Mouse (Mus musculus): ENCODE measurements at regions not wholly inside any gene's neighbourhood (a gene's known extent, or its start where the extent isn't known, plus 50 kb on each side); places are given as distances from the start of the nearest gene placed in this dataset.

DNA sequence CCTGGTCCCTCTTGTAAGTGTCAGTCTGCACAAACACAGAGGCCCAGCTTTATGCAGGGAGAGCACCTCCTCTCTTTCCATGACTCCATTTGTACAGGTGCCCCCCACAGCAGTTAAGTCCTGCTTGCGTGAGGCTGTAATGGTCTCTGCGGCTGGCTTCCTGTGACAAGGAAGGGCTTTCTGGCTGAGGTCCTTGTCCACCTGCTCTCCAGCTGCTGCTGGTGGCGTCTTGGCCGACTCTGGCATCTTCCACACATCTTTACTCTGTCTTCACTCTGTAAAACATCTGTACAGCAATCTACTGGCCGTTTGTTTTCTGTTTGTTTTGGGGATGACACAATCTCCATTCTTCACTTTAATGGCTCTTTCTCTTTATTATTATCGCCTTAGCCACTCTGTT, 60.8 kb downstream of the Rpusd4 start:
- H3K9me3 ChIP-seq (ENCODE audit: control insufficient read depth, low read length): no peaks in the 10 kb centered on the region
- H3K4me3 ChIP-seq (replicated peaks; ENCODE audit: low read length): no peak overlapping the region
- H3K4me2 ChIP-seq (ENCODE audit: low read length): no peak overlapping the region
- no peak overlapping the region for H3K9ac ChIP-seq (replicated peaks; ENCODE audit: low read depth, low read length)
- no peaks in the 10 kb centered on the region for H3K36me3 ChIP-seq (ENCODE audit: control insufficient read depth, insufficient read depth)
- H3K27ac ChIP-seq (ENCODE audit: low read length): no peak overlapping the region
- H3K27me3 ChIP-seq (replicated peaks; ENCODE audit: control insufficient read depth, insufficient read depth, low read length): no peaks in the 10 kb centered on the region
- peaks cover 23% of the 10 kb centered on the region for H3K4me1 ChIP-seq (replicated peaks; ENCODE audit: control insufficient read depth, insufficient read depth, low read length)
- no peak for ATAC-seq
- 77% methylated on average over 6 of the region's 6 CpGs for WGBS

GRCm38 (mm10) chr9:35330386-35330785, 62.7 kb downstream of the Rpusd4 start:
- H3K4me2 ChIP-seq (ENCODE audit: low read length): no peak overlapping the region
- peaks cover 36% of the 10 kb centered on the region for H3K4me1 ChIP-seq (replicated peaks; ENCODE audit: control insufficient read depth, insufficient read depth, low read length)
- no peak overlapping the region for H3K9ac ChIP-seq (replicated peaks; ENCODE audit: low read depth, low read length)
- H3K4me3 ChIP-seq (replicated peaks; ENCODE audit: low read length): no peak overlapping the region
- H3K27ac ChIP-seq (ENCODE audit: low read length): peak overlapping the region; percentile 5; the same call in 1 of the 2 replicates
- WGBS: 75% methylated on average over 2 of the region's 2 CpGs
- H3K9me3 ChIP-seq (ENCODE audit: control insufficient read depth, low read length): no peaks in the 10 kb centered on the region
- no peaks in the 10 kb centered on the region for H3K36me3 ChIP-seq (ENCODE audit: control insufficient read depth, insufficient read depth)
- H3K27me3 ChIP-seq (replicated peaks; ENCODE audit: control insufficient read depth, insufficient read depth, low read length): no peaks in the 10 kb centered on the region
- no peak for ATAC-seq

GRCm38 (mm10) chr9:35331241-35331680, 63.6 kb downstream of the Rpusd4 start:
- Histone ChIP-seq H3K9ac (replicated peaks; ENCODE audit: low read depth, low read length) (no peak overlapping the region), H3K4me2 (ENCODE audit: low read length) (no peak overlapping the region), H3K27me3 (replicated peaks; ENCODE audit: control insufficient read depth, insufficient read depth, low read length) (no peaks in the 10 kb centered on the region), H3K9me3 (ENCODE audit: control insufficient read depth, low read length) (no peaks in the 10 kb centered on the region), H3K4me3 (replicated peaks; ENCODE audit: low read length) (no peak overlapping the region), H3K27ac (ENCODE audit: low read length) (peak overlapping the region; percentile 25), H3K36me3 (ENCODE audit: control insufficient read depth, insufficient read depth) (no peaks in the 10 kb centered on the region), H3K4me1 (replicated peaks; ENCODE audit: control insufficient read depth, insufficient read depth, low read length) (peaks cover 45% of the 10 kb centered on the region)
- peak; percentile 85 for ATAC-seq
- WGBS: 6% methylated on average over 7 of the region's 7 CpGs

DNA sequence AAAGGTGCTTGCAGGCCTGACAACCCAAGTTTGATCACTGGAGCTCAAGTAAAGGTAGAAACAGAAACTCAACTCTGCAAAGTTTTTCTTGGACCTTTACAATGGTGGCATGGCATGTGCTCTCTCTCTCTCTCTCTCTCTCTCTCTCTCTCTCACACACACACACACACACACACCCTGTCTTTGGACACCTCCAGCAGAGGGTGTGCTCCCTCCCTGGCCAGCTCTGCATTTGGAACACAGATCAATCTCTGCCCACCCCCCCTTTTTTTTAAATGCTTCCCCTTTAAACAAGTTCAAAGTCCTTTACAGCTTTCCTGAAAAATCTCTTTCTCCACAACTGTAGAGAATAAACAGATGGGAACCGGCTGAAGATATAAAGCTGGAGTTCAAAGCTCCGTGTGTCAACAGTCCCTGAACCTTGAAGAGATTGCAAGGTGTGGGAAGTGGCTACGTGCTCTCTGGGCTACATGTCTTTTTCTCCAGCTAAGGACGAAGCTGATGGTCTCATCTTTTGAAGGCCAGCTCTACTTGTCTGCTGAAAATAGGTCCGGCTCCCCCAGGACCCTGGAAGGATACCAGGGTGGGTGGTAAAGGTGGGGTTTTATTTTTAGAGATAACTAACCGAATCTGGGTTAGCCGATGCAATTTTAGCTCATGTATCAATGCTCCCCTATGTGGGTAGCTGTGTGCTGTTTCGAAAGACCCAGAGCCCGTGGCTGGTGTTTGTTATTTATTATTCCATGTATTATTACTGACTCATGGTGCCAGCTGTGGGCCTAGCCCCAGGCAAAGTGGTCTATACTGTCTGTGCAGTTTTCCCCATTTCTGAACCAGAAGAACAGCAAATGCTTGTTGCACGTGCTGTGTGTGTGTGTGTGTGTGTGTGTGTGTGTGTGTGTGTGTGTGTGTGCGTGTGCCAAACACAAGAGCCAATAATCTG, 65.3 kb downstream of the Rpusd4 start:
- Histone ChIP-seq H3K4me2 (ENCODE audit: low read length) (no peak overlapping the region), H3K27me3 (replicated peaks; ENCODE audit: control insufficient read depth, insufficient read depth, low read length) (no peaks in the 10 kb centered on the region), H3K9me3 (ENCODE audit: control insufficient read depth, low read length) (no peaks in the 10 kb centered on the region), H3K4me3 (replicated peaks; ENCODE audit: low read length) (no peak overlapping the region), H3K27ac (ENCODE audit: low read length) (no peak overlapping the region), H3K4me1 (replicated peaks; ENCODE audit: control insufficient read depth, insufficient read depth, low read length) (peaks cover 51% of the 10 kb centered on the region), H3K36me3 (ENCODE audit: control insufficient read depth, insufficient read depth) (no peaks in the 10 kb centered on the region), H3K9ac (replicated peaks; ENCODE audit: low read depth, low read length) (no peak overlapping the region)
- 60% methylated on average over 11 of the region's 11 CpGs for WGBS
- ATAC-seq: no peak

DNA sequence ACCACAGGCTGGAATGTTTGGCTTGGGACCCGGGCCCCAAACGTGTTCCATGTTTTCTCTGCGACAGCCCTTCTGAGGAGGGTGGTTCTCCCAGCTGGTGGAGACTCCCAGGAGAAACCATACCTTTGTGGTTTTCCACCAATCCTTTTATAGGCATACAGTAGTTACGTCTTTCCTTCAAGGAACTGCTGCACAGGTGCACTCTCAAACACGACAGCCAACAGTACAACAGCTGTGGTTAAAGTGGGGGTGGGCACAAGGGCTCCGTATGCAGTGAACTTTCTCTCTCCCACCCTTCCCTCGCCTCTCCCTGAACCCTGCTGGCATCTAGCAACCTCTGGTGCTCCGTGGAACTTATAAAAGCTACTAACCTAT, 66.0 kb downstream of the Rpusd4 start:
- H3K36me3 ChIP-seq (ENCODE audit: control insufficient read depth, insufficient read depth): no peaks in the 10 kb centered on the region
- no peak overlapping the region for H3K9ac ChIP-seq (replicated peaks; ENCODE audit: low read depth, low read length)
- H3K27ac ChIP-seq (ENCODE audit: low read length): no peak overlapping the region
- ATAC-seq: no peak
- 65% methylated on average over 8 of the region's 8 CpGs for WGBS
- no peak overlapping the region for H3K4me2 ChIP-seq (ENCODE audit: low read length)
- no peak overlapping the region for H3K4me3 ChIP-seq (replicated peaks; ENCODE audit: low read length)
- H3K9me3 ChIP-seq (ENCODE audit: control insufficient read depth, low read length): no peaks in the 10 kb centered on the region
- no peaks in the 10 kb centered on the region for H3K27me3 ChIP-seq (replicated peaks; ENCODE audit: control insufficient read depth, insufficient read depth, low read length)
- H3K4me1 ChIP-seq (replicated peaks; ENCODE audit: control insufficient read depth, insufficient read depth, low read length): peaks cover 51% of the 10 kb centered on the region

DNA sequence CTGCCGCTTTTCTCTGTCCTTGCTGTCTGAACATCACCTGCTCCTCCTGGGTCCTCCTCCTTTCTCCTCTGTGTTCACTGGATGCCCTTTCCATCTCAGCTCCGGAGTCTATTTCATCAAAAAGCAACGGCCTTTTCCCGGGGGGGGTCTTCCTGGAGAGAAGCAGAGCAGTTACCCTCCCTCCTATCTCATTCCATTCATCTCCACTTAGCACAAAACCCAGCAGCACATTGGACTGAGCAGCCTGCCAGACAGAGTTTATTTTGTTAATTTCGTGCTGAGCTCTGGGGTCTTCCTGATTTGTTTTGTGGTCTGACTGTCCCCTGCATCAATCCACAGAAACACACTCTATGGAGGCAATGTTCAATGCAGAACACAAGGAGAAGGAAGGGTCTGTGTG, 66.9 kb downstream of the Rpusd4 start:
- WGBS: 65% methylated on average over 5 of the region's 5 CpGs
- ATAC-seq: no peak
- Histone ChIP-seq H3K27ac (ENCODE audit: low read length) (peak overlapping the region; percentile 48), H3K4me2 (ENCODE audit: low read length) (no peak overlapping the region), H3K27me3 (replicated peaks; ENCODE audit: control insufficient read depth, insufficient read depth, low read length) (no peaks in the 10 kb centered on the region), H3K36me3 (ENCODE audit: control insufficient read depth, insufficient read depth) (no peaks in the 10 kb centered on the region), H3K4me1 (replicated peaks; ENCODE audit: control insufficient read depth, insufficient read depth, low read length) (peaks cover 51% of the 10 kb centered on the region), H3K9me3 (ENCODE audit: control insufficient read depth, low read length) (no peaks in the 10 kb centered on the region), H3K4me3 (replicated peaks; ENCODE audit: low read length) (no peak overlapping the region), H3K9ac (replicated peaks; ENCODE audit: low read depth, low read length) (no peak overlapping the region)

DNA sequence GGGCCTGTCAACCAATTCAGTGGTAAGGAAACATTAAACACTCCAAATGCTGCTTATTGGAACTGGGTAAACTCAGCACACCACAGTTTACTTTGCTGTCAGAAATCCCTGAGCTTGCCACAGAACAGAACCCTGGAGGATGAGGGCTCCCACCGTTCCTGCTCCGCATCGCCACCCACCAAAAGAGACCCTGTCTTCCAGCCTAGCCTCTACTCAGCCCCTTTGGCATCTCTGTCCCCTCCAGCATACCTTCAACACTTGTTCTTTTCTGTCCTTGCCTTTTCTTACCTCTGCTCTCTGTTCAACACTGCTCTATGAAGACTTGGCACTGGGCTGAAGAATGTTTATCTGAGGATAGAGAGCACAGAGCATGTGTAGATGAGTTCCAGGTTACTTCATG, 67.5 kb downstream of the Rpusd4 start:
- H3K9me3 ChIP-seq (ENCODE audit: control insufficient read depth, low read length): no peaks in the 10 kb centered on the region
- H3K4me3 ChIP-seq (replicated peaks; ENCODE audit: low read length): no peak overlapping the region
- no peak overlapping the region for H3K9ac ChIP-seq (replicated peaks; ENCODE audit: low read depth, low read length)
- H3K36me3 ChIP-seq (ENCODE audit: control insufficient read depth, insufficient read depth): no peaks in the 10 kb centered on the region
- no peak overlapping the region for H3K4me2 ChIP-seq (ENCODE audit: low read length)
- no peak for ATAC-seq
- no peaks in the 10 kb centered on the region for H3K27me3 ChIP-seq (replicated peaks; ENCODE audit: control insufficient read depth, insufficient read depth, low read length)
- WGBS: 64% methylated on average over 3 of the region's 3 CpGs
- peaks cover 49% of the 10 kb centered on the region for H3K4me1 ChIP-seq (replicated peaks; ENCODE audit: control insufficient read depth, insufficient read depth, low read length)
- H3K27ac ChIP-seq (ENCODE audit: low read length): peak overlapping the region; percentile 48

DNA sequence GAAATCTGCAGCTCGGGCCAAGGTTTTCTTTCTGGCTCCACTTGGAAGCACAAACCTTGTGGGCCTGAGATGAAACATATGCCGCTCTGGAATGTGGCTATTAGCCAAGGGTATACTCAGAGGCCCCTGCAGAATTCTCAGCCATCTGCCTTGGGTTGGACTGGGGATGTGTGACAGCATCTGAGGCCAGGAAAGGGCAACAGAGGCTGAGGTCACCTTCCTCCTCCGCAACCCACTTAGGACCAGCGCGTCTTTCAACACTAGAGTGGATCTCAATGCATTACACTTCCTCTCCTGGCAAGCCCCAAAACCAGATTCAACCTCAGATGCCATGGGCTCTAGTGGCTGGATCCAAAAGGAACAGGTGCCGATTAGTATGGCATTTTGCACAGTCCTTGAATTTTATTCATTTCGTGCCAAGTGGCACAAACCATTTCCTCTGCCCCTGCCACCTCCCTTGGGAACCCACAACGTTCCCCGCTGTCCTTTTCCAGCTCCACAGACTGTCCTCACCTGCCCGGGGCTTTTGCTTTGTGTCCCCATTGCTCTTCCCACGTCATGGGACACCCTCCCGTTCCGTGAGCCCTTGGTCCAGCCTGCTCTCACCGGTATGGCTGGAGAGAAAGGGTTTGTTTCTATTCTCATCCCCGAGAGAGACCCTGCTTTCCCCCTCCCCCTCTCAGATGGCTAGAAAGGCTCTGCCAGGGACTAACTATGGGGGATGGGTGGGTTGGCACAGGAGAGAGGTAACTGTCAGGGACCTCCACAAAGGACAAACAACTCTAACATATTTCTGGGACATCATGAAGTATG, 68.4 kb downstream of the Rpusd4 start:
- Histone ChIP-seq H3K9ac (replicated peaks; ENCODE audit: low read depth, low read length) (no peak overlapping the region), H3K27me3 (replicated peaks; ENCODE audit: control insufficient read depth, insufficient read depth, low read length) (no peaks in the 10 kb centered on the region), H3K9me3 (ENCODE audit: control insufficient read depth, low read length) (no peaks in the 10 kb centered on the region), H3K27ac (ENCODE audit: low read length) (no peak overlapping the region), H3K4me2 (ENCODE audit: low read length) (peak overlapping the region; percentile 20; the same call in 1 of the 2 replicates), H3K4me1 (replicated peaks; ENCODE audit: control insufficient read depth, insufficient read depth, low read length) (peaks cover 43% of the 10 kb centered on the region), H3K4me3 (replicated peaks; ENCODE audit: low read length) (no peak overlapping the region), H3K36me3 (ENCODE audit: control insufficient read depth, insufficient read depth) (no peaks in the 10 kb centered on the region)
- 19% methylated on average over 15 of the region's 15 CpGs for WGBS
- ATAC-seq: peak; percentile 69

GRCm38 (mm10) chr9:35336701-35337055, 69.0 kb downstream of the Rpusd4 start:
- Histone ChIP-seq H3K4me2 (ENCODE audit: low read length) (no peak overlapping the region), H3K27ac (ENCODE audit: low read length) (no peak overlapping the region), H3K4me3 (replicated peaks; ENCODE audit: low read length) (no peak overlapping the region), H3K36me3 (ENCODE audit: control insufficient read depth, insufficient read depth) (no peaks in the 10 kb centered on the region), H3K9me3 (ENCODE audit: control insufficient read depth, low read length) (no peaks in the 10 kb centered on the region), H3K9ac (replicated peaks; ENCODE audit: low read depth, low read length) (no peak overlapping the region), H3K4me1 (replicated peaks; ENCODE audit: control insufficient read depth, insufficient read depth, low read length) (peaks cover 41% of the 10 kb centered on the region), H3K27me3 (replicated peaks; ENCODE audit: control insufficient read depth, insufficient read depth, low read length) (no peaks in the 10 kb centered on the region)
- WGBS: 55% methylated on average over 5 of the region's 5 CpGs
- no peak for ATAC-seq
